Mouse (Mus musculus) kidney, adult 2 months (tissue): ENCODE results near the gene Abi3bp. TPM values are rescaled to one million over a fixed set of nuclear protein-coding genes. Genes with fewer than 3 reads are reported as not detected.
A peak's percentile ranks its signal among the peaks of the same experiment; 100 is the strongest.

Source experiments
- DNase-seq: peaks from one replicate; pipeline ENCODE4 v3.0.0; 2021
- H3K27ac ChIP-seq: fragments of 200-500 bp; 2 replicates; pipeline ENCODE4 v1.5.1; 2012; ENCODE audit warnings: low read depth, low read length, control low read depth, inconsistent platforms; ENCODE audit not compliant: insufficient read depth
- H3K27me3 ChIP-seq: fragments of 200-500 bp; replicated peaks from 2 replicates; pipeline ENCODE4 v1.6.1; 2012; ENCODE audit warnings: mild to moderate bottlenecking, moderate library complexity, low read length, inconsistent platforms; ENCODE audit not compliant: control insufficient read depth, insufficient read depth
- H3K36me3 ChIP-seq: fragments of 200-500 bp; 2 replicates; pipeline ENCODE4 v1.6.1; 2012; ENCODE audit warnings: mild to moderate bottlenecking, moderate library complexity, low read length, inconsistent platforms; ENCODE audit not compliant: control insufficient read depth, insufficient read depth
- H3K4me1 ChIP-seq: fragments of 200-500 bp; 2 replicates; pipeline ENCODE4 v1.6.1; 2011; ENCODE audit warnings: low read length; ENCODE audit not compliant: control insufficient read depth, insufficient read depth
- H3K4me3 ChIP-seq: fragments of 200-500 bp; 2 replicates; pipeline ENCODE4 v1.5.1; 2011; ENCODE audit warnings: mild to moderate bottlenecking, low read depth, low read length, control low read depth; ENCODE audit not compliant: insufficient read depth
- CTCF ChIP-seq: fragments of 200-500 bp; conservative IDR thresholded peaks from 2 replicates; pipeline ENCODE4 v1.5.1; 2011; ENCODE audit warnings: low read depth, mild to moderate bottlenecking, control low read depth, low read length, moderate library complexity, mixed read lengths; ENCODE audit not compliant: insufficient read depth, insufficient read length
- POLR2A ChIP-seq: fragments of 200-500 bp; IDR thresholded peaks from one replicate; pipeline ENCODE4 v1.6.1; 2011; ENCODE audit warnings: low read depth, low read length, control low read depth
- WGBS: fragments of 180-500 bp; shearing (Covaris S2); methylation state at CpG from one replicate; pipeline ENCODE4 v1.1.7; 2018; 5-methylcytosine and 5-hydroxymethylcytosine counted together
- polyA plus RNA-seq: library from polyadenylated mRNA; depleted of rRNA; stranded (reverse); fragments of >200 nt; gene quantifications from 2 replicates; pipeline ENCODE4 v1.2.3, GENCODE M21; 2012

Gene Abi3bp
- polyA plus RNA-seq, 1 experiment: 5.2 TPM

DNA sequence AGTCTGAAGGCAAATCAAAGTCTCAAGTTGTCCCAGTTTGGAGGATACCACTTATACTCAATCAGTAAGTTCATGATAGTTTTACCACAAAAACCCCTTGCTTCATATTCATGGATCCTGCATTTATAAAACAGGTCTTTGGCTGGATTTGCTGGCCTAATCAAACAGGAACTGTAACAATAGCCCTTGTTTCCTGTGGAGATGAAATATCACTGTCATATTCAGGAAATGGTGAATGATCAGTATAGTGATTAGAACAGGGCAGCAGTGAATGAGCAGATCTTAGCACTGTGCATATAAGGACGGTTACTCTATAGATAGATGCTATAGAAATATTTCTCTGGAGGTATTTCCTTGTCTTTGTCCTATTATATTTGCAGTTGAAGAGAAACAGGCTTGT, 25.8 kb upstream of the Abi3bp start:
- Histone ChIP-seq H3K36me3 (no peaks in the 10 kb centered on the region), H3K4me3 (no peak overlapping the region), H3K27ac (no peak overlapping the region), H3K4me1 (no peaks in the 10 kb centered on the region; the same call in 1 of the 2 replicates), H3K27me3 (no peaks in the 10 kb centered on the region)
- no peak for TF ChIP-seq POLR2A
- TF ChIP-seq CTCF: no peak
- WGBS: 82% methylated on average over 1 of the region's 1 CpGs
- DNase-seq: peak; percentile 47

DNA sequence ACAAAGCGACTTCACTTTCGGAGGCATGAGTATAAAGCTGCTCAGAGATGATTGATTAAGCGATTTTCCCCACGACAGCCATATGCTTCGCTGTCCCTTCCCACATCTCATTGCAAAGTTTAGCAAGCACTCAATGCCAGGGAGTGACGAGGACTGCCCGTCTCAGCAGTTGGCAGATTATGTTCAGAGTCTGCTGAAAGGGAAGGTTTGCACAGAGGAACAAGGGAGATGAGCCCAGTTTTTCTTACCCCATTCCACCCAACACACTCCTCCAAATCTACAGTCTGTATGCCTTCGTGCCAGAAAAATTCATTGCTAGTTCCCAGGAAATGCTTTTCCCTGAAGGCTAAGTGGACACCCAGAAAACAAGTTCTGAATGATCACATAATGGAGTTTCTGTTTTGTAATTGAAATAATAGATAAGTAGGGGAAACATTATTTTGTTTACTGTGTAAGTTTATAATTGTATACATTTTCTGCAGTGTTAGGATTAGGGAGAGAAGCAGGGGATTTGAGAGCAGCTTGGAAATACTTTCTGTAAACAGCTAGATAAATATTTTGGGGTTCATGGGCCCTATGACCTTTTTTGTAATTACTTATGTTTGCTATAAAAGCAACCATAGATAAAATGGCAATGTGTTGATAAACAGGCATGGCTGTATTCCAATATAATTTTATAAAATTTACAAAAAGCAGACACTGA, 19.5 kb upstream of the Abi3bp start:
- Histone ChIP-seq H3K36me3 (no peaks in the 10 kb centered on the region), H3K27me3 (no peaks in the 10 kb centered on the region), H3K4me1 (no peaks in the 10 kb centered on the region), H3K4me3 (no peak overlapping the region), H3K27ac (no peak overlapping the region)
- no peak for DNase-seq
- TF ChIP-seq POLR2A (no peak), CTCF (no peak)
- WGBS: 77% methylated on average over 8 of the region's 8 CpGs

DNA sequence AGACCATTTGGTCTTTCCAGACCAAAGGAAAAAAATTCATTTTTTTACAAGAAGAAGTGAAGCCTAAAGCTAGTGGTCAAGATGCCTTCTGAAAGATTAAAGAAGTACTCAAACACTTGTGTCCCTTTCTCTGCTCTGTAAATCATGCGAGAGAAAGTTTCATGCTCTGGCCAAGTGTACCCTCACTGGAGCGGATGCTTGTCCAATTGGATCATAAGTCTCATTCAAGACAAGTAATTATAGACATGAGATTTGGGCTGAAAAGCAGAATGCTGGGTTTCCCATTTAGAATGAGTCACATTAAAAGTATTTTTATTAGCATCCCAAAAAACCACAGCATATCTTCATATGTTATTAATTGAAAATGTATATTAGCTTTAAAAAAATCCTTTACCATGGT, 4.5 kb upstream of the Abi3bp start:
- TF ChIP-seq POLR2A: no peak
- TF ChIP-seq CTCF: no peak
- no peak for DNase-seq
- Histone ChIP-seq H3K27ac (no peak overlapping the region), H3K36me3 (no peaks in the 10 kb centered on the region), H3K4me3 (no peak overlapping the region), H3K4me1 (no peaks in the 10 kb centered on the region), H3K27me3 (no peaks in the 10 kb centered on the region; the same call in 1 of the 2 replicates)
- 94% methylated on average over 2 of the region's 2 CpGs for WGBS

DNA sequence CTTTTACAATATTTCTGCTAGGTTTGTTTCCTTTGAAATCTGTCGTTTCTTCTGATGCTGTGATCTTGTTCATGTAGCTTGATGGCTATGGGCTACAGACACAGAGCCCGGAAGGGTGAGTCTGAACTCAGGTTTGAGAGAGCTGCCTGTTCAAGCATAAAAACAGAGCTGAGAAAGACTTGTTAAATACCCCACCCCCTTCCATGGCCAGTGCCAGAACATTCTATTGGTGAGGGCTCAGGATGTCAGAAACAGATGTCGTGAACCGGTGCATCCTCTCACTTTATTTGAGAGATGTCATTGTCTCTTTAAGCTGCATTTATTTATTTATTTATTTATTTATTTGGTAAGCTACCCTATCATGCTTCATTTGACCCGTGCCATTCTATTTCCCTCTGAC, 2.0 kb upstream of the Abi3bp start:
- H3K4me1 ChIP-seq: no peaks in the 10 kb centered on the region
- no peak overlapping the region for H3K27ac ChIP-seq
- peak; percentile 6 for DNase-seq
- no peaks in the 10 kb centered on the region for H3K36me3 ChIP-seq
- no peaks in the 10 kb centered on the region; the same call in 1 of the 2 replicates for H3K27me3 ChIP-seq
- no peak overlapping the region for H3K4me3 ChIP-seq
- WGBS: 65% methylated on average over 5 of the region's 5 CpGs
- TF ChIP-seq CTCF: no peak
- TF ChIP-seq POLR2A: no peak

DNA sequence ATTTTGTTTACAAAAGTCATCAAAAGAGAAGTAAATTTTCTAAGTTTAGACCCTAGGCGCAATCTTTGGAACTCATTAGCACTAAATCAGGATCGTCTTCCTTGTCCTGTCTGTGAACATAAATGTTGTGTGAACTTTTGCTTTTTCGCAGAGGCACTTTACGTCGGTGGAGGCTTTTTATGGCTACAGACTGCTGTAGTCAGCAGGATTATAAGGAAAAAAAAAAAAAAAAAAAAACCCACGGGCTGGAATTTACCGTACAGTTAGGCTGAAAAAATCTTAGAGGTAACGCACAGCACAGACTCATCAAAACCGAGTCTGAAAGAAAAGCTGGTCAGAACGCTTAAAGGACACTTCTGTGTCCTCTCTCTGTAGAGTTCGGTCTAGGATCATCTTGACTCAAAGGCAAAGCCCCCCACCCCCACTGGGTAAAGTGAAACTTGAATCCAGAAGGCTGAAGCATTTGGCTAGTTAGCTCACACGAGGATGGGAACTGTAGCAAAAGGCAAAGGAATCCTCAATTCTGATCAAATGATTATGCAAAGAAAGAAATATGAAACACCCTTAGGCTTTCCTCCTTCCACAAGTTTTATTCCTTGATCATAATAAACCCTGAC, 1.0 kb downstream of the Abi3bp start:
- TF ChIP-seq CTCF (no peak), POLR2A (no peak)
- 6% methylated on average over 12 of the region's 12 CpGs for WGBS
- peak; percentile 24 for DNase-seq
- Histone ChIP-seq H3K36me3 (no peaks in the 10 kb centered on the region), H3K27me3 (no peaks in the 10 kb centered on the region; the same call in 1 of the 2 replicates), H3K27ac (no peak overlapping the region; the same call in 1 of the 2 replicates), H3K4me3 (peak overlapping the region; percentile 59), H3K4me1 (no peaks in the 10 kb centered on the region)

DNA sequence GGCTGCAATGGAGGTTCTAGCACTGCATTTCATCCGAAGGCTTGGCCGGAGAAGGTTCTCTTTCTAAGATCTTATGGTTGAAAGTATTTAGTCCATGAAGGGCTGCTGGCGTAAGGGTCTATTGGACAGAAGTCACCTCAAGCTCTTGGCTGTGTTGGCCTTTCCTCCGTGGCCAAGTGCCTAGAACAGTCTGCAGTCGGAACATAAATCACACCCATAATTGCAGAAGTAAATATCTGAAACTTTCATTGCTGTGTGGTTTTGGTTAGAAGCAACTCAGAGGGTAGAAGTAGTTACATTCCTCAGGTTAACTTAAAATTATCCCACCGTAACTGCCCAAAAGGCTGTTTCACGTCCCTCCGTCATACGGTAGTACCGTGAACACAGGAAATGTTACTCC, 5.8 kb downstream of the Abi3bp start:
- Histone ChIP-seq H3K36me3 (no peaks in the 10 kb centered on the region), H3K4me1 (no peaks in the 10 kb centered on the region), H3K27me3 (no peaks in the 10 kb centered on the region), H3K27ac (no peak overlapping the region), H3K4me3 (no peak overlapping the region)
- TF ChIP-seq POLR2A (no peak), CTCF (no peak)
- 65% methylated on average over 10 of the region's 10 CpGs for WGBS
- no peak for DNase-seq

DNA sequence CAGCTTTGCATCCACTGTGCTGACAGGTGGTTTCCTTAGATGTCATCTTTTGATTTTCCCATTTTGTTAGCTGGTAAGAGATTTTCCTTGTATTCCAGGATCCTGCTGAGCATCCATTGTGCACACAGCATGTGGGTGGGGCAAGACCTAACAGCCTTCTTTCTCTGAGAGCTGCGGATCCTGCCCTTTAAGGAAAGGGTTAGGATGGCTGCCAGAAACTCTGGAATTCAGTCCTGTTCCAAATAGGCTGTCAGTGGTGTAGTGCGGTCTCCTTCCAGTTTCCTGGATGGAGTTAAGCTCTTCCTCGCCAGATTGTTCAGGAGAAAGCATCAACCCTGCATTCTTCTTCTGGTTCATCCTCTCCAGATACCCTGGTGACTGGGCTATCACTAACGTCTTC, 8.8 kb downstream of the Abi3bp start:
- no peaks in the 10 kb centered on the region for H3K36me3 ChIP-seq
- H3K27me3 ChIP-seq: no peaks in the 10 kb centered on the region
- no peak overlapping the region for H3K4me3 ChIP-seq
- WGBS: 54% methylated on average over 4 of the region's 4 CpGs
- H3K4me1 ChIP-seq: no peaks in the 10 kb centered on the region
- peak; percentile 76 for DNase-seq
- TF ChIP-seq POLR2A (no peak), CTCF (no peak)
- H3K27ac ChIP-seq: no peak overlapping the region
